Mouse (Mus musculus) 416B (cell line): ENCODE measurements at regions not wholly inside any gene's neighbourhood (a gene's known extent, or its start where the extent isn't known, plus 50 kb on each side); places are given as distances from the start of the nearest gene placed in this dataset.

Experiments used
- DNase-seq: peaks from one replicate; pipeline ENCODE4 v3.0.0; 2011; ENCODE audit warnings: low read depth

DNA sequence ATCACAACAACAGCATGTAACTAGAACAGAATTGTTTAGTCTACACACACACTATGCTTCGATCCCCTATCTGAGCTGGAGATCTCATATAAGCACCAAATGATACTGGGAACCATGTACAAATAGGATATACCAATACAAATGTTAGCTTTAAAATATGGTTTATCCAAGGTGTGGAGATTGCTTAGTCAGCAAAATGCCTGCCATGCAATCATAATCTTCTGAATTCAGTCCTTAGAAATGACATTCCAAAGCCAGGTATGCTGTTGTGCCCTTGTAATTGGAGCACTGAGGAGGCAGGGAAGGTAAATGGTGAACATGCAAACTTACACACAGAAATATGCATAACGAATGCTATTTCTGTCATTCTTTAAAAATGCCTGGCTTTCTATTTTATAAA lies 54.0 kb upstream of the Thsd7b start:
- DNase-seq, result no peak

DNA sequence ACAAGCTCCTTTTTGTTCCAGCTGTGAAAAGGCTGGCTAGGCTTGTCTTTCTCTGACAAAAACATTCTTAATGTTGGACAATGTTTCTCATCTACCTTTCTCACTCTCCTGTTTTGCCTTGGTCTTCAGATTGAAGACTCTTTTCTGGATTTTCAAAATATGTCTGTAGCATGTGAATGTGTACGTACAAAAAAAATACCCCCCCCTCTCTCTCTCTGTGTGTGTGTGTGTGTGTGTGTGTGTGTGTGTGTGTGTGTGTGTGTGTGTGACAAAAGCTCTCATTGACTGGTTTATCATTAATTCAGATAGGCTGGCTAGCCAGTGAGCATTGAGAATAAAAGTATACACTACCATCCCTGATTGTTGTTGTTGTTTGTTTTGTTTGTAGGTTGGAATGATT lies 64.3 kb upstream of the Thsd7b start:
- DNase-seq, result no peak

DNA sequence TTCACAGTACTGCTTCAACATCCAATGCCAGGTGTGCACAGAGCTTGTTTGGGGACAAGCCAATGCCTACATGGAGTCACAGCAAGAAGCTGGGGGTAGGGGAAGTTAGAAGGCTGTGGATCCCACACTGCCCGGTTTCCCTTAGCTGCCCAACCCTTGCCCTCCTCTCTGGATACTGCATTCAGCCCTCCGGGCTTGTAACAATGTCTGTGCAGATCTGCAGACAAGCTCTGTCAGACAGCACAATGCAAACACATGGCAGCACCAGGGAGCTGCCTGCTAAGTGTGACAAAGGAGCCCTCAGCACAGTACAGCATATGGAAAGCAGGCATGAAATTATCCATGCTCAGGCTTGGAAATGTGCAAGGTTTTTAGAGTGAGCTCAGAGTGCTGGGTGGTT lies 64.7 kb upstream of the Thsd7b start:
- no peak for DNase-seq

DNA sequence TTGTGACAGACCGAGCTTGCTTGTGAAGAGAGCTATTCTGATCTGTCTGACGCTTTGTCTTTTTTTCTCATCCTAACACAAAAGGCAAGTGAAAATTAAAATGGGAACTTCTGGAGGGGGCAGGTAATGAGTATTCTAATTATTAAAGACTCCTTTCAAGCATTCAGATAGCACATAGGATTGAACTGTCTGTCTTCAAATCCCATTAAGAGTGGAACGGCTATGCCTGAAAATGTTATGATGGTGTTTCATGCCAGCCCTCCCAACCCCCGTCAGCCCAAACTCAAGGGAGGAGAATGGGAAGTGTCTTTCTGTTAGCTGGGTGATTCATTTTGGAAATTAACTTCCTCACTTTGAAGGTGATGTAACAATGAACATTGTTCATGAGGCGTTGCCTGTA lies 65.4 kb upstream of the Thsd7b start:
- DNase-seq, result no peak

DNA sequence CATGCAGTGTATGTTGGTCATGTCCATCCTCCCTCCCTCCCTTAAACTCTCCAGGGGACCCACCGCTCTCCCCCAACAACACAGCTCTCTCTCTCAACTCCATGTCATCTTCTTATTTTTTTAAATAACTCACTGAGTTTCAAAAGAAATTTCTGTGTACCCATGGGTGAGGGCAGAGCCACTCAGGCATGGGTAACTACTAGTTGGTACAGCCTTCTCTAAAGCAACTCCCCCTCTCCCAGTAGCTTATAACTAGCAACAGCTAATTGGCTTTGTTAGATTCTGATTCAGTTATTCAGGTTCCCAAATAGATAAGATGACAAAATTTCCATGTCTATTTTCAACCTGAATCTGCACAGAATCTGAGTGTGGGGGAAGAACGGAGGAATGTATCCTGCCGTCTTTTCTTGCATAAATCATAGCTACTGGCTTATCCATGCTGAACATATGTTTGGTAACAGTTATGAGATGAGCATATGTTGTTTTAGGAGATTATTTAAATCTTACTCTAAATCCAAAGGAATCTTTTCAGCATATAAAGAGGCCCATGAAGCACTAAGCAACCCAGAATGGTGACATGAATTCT lies 92.8 kb upstream of the Thsd7b start:
- no peak for DNase-seq

DNA sequence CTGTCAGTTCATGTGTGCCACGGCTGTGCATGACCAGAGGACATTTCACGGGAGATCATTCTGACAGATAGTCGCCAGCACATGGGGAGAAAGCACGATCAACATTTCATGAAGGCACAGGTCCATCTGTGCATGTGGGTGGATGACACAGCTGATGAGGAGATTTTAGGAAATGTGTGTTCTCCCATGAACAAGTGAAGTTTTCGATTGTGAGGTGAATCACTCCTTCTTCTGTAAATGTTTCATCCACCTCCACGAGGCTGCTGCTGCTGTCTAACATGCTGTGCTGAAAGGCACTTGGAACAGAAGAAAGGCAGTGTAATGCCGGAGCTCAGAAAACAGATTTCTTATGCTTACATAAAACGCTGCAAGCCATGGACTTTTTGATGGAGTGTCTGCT lies 103.2 kb upstream of the Thsd7b start:
- no peak for DNase-seq

DNA sequence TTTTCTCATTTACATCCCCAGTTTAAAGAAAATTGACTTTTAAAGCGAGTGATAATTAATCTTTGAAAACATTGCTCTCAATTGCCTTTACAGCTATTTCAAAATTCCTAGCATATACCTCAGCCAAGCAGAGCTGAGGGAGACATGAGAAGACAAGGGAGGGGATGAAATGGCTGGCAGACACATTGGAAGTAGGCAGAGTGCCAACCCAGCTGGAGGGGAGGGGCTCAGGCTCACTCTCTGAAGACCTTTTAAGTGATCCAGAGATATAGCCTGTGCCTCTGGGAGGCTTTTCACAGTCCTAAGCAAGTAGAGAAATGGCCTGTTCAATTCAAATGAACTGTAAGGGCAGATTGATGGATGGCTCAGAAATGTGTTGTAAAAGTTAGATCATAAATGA lies 122.5 kb upstream of the Thsd7b start:
- no peak for DNase-seq

DNA sequence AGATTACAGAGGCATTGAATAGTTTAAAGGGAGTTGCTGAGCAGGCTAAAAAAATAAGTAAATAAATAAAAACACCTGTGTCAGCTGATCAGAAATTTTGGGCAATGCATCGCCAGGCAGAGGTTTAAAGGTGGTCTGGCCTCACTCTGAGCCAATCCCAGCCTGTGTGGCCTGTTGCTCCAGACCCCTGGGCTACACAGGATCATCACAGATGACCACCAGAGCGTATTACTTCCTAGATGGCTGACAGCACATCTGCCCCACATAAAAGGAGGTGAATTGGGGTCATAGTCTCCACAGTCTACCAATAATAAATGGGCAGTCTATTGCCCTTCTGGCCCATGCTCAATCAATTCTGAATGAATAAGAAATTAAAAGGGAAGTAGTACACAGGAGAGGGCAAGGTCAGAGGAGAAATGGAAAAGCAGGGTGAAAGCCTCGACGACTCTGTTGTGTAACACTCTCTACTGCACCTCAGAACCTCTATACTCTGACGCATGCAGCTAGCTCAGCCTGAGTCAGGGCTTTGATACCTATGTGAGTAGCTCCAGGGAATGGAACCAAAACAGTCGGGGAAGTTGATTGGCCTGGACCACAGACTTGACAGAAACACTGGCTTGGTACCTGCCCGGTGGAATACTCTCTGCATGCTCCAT lies 124.2 kb upstream of the Thsd7b start:
- no peak for DNase-seq

DNA sequence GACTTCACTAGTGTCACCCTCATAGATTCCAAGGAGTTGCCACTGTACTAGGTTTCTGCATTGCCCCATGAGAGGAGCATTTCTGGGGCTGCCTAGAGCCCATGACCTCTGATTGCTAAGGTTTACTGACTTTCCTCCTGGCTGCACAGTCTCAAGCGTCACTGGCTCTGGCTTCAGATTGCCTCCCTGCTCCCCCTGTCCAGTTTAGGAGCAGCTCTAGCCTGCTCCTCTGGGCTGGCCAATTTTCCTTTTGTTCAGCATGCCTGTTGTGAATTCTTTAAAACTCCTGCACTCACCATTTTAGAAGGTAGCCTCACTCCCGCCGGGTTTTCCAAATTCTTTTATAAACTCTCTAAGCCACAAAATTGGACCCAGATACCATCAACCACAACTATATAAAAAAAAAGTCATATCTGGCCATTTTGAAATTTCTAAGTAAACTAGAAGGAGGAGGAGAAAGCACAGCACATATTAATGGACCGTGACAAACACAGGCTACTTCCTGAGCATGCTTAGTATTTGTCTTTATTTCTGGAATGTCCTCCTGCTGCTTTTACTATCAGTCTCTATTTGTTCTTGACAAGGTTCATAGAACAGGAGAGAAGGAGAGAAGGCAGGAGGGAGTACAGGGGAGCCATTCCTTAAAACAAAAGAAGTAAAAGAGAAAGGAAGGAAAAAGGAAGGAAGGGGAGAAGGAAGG lies 126.6 kb upstream of the Thsd7b start:
- DNase-seq, result no peak

DNA sequence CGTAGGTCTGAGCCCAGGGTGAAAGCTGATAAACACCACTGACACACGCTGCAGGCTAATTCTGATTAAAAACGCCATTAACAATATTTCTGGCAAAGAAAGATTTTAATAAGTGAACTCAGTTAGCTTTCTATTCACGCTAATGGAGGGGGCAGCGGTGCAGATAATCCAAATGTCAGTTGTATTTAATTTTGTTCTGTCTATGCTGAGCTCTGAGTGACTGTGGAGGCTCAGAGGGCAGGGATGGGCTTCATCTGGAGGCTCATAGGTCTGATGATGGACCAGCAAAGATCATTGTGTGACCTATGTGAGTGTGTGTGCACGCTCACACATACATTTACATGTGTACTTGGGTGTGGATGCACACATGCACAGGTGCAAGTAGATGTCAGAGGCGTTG lies 134.3 kb upstream of the Thsd7b start:
- no peak for DNase-seq

DNA sequence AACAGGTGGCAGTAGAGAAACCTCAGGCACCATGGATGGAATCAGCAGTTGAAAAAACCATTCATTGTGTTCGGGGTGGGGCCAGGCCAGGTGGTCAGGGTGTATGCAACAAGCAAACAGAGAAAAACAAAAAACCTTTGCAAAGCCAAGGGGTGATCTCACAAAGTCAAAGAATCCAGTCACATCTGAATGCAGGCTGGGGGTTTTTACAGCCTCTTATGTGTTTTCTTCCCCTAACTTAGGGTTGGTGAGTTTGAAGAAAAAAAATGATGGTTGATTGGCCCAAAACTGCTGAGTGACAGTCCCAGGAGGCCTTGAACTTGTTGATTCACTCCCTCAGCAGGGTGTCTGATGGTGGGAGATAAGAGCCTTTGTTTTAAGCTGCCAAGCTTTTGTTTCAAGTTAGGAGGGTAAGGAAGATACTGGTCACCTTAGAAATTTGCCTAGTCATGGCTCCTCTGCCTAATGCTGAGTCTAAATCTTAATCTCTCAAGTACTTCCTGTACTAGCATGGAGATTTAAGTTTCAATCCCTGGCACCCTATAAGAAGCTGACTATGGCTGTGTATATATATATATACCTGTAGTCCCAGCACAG lies 166.0 kb upstream of the Thsd7b start:
- peak; percentile 50 for DNase-seq

DNA sequence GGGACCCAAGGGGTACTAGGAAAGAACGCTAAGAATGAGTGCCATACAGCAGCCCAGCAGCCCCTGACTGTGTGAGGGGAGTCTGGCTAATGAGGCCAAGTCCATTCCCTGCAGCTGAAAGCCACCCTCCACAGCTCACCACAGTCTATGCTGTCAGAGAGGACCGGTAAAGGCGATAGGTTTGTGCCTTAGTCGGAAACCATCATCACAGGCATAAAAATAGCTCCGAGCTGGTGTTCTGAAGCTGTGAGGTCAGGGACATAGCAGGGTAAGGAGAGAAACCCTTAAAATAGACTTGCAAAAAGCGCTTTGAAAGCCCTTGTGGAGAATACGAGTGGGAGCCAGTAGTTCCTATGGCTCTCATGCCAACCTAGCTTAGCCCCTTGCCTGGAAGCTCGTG lies 172.1 kb upstream of the Thsd7b start:
- DNase-seq, result no peak

DNA sequence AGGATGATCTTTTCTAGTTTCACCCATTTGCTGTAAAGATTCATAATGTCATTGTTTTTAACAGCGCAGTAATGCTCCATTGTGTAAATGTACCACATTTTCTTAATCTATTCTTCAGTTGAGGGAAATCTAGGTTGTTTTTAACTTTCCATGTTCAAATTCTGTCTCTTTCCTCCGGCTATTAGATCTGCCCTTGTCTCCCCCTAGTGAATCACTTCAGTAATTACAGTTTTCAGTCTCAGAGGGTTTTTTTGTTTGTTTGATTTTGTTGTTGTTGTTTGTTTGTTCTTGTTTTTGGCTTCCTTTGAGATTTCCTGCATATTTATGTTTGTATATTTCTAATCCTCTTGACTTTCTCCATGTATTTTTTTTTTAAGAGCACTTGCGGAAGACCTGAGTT lies 194.8 kb upstream of the Thsd7b start:
- peak; percentile 6 for DNase-seq

DNA sequence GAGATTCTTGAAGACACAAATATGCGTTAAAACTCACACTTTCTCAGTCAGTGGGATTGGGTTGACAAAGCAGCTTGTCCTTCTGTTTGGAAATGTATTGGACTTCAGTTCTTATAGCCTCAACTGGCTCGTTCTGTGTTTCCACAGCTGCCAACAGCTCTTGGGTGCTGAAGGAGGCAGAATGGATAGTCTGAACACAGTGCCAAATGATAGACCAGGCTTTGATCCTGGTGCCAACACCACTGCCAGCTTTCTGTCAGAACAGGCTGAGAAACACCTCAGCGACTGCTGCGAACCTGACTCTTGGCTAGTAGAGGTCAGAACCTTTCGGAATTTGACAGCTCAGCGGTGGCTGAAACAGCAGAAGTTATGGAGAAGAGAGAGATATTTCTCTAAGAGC lies 215.9 kb upstream of the Thsd7b start:
- no peak for DNase-seq

DNA sequence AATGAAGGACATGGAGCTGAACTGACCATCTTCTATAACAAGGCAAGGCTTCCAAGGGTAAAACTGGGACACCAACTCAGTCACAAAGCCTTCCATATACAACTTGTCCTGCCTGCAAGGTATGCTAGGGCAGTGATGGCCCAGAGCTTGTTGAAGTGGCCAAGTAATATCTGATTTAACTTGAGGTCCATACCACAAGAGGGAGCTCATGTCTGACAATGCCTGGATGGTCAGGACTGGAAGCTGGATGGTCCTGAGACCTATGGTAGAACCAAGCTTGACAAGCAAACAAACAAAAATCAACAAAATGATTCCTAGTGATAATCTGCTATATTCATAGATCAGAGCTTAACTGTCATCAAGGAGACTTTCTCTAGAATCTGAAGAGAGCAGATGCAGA lies 217.8 kb upstream of the Thsd7b start:
- peak; percentile 5 for DNase-seq

DNA sequence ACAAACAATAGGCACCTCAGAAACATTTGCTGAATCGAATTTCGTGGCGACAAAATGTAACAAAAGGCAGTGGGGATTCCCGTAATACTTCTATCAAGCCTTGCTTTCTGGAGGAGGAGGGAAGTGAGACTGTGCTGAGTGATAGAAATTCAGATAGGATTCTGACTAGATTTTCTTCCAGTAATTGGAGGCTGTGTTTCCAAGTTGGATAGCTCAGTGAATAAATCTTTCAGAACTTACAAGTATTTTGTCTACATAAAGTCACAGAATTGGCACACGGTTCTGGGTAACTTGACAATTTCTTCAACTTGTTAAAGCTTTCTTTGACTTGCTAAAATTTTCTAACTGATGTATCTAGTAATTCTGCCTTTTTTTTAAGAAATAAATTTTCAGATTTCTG lies 239.4 kb upstream of the Thsd7b start:
- no peak for DNase-seq

DNA sequence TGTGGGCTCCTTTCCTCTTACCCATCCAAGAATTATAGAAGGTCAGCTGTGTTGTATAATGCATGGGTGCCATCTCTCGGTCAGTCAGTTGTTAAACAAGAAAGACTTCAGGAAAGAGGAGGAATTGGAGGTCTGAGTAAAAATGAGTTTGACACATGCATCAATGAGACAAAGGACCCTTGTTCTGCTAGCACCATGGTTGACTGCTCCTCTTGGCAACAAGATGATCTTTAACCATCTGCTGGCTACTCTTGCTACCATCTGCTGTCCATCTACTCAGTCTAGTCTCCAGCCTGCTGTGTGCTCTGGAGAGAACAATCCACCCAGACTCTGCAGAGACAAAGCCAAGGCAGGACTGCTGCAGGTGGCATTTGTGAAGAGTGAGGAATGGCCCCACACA lies 267.2 kb upstream of the Thsd7b start:
- DNase-seq, result no peak

DNA sequence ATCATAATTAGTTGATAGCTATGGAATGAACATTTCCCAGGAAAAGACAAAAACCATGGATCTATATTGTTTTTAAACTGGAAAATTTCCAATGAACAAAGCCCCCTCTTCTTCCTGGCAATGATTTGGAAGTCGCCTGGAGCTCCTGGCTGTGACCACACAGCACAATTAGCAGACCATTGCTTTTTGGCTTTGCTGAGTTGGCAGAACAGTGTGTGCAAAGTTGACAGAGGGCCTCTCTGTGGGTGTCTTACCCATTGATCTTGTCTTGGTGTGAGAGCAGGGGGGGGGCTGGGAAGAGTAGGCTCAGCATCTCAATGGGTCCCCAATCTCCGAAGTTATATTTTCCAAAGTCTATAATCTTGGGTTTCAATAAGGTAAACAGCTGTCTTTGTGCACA lies 270.8 kb upstream of the Thsd7b start:
- no peak for DNase-seq

DNA sequence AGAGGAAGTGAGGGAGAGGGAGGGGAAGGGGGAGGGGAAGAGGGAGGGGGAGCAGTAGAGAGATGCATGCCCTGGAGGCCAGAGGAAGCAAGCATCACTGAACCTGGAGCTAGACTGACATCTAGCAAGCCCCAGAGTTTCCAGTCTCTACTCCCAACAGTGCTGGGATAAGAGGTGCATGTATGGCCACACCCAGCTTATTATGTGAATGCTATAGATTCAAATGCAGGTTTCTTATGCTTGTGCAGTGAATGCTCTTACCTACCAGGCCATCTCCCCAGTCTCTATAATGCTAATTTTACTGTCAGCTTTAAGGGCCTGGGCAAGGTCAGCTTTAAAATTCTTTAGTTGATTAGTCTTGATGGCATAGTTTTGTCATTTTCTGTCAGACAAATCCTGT lies 271.3 kb upstream of the Thsd7b start:
- DNase-seq, result no peak

DNA sequence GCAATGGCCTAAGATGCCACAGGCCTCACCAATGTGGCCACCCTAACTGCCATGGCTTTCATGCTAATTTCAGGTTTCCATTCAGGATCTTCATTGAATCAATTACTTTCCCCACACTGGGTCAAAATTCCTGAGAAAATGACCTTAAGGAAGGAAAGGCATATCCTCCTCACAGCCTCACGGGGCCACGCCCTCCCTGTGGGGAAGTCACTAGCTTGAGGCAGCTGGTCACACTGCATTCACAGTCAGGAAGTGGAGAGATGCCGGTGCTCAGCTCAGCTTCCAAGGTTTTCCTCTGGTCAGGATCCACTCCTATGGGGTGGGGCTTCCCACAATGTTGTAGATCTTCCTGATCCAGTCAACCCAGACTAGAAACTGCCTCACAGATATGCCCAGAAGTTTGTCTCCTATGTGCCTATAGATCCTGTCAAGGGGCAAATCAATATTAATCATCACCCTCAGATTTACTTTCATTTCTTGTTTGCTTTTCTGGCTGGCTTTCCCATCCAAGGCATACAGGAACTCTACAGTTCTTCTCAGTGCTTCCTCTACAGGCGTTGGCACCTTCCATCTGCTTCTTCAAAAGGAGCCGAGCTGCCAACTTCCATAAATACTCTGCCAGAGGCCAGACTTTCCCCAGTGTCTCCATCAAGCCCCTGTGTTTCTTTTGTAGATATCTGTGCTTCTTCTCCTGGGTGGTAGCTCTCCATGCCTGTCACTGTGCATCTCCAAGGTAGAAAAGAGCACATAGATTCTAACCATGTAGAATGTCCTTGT lies 273.2 kb upstream of the Thsd7b start:
- no peak for DNase-seq

DNA sequence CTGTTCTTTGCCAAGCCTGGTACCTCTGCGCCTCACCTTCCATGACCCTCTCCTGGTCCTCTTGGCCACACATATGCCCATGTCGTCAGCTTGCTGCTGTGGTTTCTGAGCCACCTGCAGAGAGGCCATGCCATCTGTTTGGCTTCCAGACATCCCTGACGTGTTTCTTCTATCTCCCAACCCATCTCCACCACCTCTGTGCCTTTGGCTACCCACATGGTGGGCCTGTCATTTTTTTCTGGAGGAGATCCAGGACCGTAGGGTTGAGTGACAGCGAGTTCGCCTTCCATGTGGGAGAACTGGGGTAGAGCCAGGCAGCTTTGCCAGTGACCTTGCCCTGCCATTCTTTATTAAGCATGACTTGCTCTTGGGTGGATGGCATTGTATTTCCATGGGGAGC lies 278.4 kb upstream of the Thsd7b start:
- no peak for DNase-seq

DNA sequence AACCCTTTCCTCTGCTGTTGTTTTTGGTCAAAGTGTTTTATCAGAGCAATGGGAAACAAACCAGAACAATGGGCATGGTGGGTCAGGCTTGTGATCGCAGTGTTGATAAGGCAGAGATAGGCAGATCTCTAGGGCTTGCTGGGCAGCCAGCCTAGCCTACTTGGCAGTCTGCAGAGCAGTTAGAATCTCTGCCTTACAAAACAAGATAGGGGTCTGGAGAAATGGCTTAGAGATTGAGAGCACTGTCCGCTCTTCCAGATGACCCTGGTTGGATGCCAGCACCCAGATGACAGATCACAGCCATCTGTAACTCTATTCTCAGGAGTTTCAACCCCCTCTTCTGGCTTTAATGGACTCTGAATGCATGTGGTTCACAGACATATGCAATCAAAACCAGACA lies 289.7 kb upstream of the Thsd7b start:
- DNase-seq, result no peak

DNA sequence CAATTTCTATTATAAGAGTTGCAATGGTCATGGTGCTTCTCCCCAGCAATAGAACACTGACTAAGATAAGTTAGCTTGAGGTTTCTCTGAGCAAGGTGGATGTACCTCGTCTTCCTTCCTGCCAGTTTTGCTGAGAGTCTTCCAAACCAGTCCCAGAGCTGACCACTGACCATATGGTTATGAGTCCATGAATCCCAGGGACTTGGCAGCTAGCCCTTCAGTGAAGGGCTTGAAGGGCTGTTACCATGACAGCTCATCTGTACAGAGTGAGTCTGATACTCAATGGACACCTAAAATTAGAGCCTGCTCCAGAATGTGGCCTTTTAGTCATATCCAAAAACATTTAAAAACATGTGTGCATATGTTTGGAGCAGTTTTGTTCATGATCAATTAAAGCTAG lies 297.5 kb upstream of the Thsd7b start:
- no peak for DNase-seq
